Mouse (Mus musculus): ENCODE data around the gene 1810009A15Rik.
"Not testable (repeated sequence)": the region's sequence is repeated elsewhere in the genome, so short reads cannot be mapped to it uniquely, and the experiment has no call there.

1810009A15Rik gene

DNA sequence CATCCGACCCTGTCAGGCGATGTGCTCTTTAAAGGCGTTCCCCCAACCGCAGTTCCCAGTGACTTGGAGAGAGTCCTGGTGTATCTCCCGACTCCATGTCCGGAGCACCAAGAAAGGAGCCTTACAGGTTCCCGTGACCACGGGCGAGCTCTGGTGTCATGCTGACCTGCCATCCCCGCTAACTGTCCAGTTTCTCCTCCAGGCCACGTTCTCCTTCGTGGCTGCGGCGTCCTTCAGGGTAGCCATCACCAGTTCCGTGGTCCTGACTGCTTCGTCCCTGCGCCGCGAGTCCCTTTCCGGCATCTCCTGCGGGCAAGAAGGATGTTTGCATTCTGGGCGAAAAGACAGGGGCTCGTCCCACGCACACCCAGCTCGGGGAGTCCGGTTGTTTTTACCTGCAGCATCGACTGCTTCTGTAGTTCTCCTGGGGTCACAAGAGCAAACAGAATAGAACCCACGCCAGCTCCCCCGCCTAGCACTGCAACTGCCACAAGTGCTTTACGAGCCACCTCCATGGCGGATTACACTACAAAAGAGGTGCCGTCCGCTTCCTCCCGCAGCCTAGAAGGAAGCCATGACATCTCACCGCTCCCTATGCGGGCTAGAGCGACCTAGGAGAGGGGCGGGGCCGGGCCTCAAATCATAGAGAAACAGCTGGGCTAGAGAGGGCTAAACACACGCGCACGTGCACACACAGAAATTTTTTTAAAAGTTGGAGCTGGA, 8.2 kb upstream of the 1810009A15Rik start, which contains the start of gene Uqcc3:
Gene Uqcc3, minus strand, starts transcription at position 613 of the 723 bp plus-strand sequence.
- peak; percentile 78 for DNase-seq (ENCODE audit: low spot score)

DNA sequence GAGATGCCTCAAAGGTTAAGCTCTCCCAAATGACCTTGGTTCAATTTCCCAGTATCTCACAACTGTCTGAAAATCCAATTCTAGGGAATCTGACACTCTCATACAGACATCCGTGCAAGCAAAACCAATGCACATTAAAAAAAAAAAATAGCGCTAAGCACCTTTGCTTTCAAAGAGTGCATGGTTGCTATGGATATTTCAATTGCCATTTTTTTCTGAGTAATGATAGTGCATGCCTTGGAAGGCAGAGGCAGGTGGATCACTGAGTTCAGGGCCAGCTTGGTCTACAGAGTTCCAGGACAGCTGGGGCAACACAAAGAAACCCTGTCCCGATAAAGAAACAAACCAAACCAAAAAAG, 7.6 kb upstream of the 1810009A15Rik start:
- no peak for DNase-seq (ENCODE audit: low spot score)

DNA sequence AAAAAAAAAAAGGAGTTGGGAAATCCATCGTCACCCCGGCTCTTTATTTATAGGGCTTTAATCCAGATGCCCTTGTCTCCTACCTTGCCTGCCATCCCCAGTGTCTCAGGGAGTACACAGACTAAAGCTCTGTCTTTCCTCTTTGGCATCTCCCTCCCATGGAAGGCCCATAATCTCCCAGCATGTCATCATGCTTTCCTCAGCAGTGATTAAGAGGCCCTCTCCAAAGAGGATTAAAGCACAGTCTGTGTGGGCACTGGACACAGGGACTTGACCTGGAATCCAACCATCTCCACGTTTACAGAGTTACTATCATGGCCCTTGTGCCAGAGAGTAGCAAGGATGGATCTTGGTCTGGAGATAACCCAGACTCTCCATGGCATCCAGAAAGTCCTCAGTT, 5.0 kb upstream of the 1810009A15Rik start, which contains the start of the genes Lbhd1 and Gm49403:
Gene Lbhd1, plus strand, starts transcription at position 117 of the 400 bp plus-strand sequence.
Gene Gm49403, plus strand, starts transcription at position 315 of the 400 bp plus-strand sequence.
- DNase-seq (ENCODE audit: low spot score): no peak

GRCm38 (mm10) chr19:8886916-8887584, 1.6 kb upstream of the 1810009A15Rik start:
- no peak for DNase-seq (ENCODE audit: low spot score)

DNA sequence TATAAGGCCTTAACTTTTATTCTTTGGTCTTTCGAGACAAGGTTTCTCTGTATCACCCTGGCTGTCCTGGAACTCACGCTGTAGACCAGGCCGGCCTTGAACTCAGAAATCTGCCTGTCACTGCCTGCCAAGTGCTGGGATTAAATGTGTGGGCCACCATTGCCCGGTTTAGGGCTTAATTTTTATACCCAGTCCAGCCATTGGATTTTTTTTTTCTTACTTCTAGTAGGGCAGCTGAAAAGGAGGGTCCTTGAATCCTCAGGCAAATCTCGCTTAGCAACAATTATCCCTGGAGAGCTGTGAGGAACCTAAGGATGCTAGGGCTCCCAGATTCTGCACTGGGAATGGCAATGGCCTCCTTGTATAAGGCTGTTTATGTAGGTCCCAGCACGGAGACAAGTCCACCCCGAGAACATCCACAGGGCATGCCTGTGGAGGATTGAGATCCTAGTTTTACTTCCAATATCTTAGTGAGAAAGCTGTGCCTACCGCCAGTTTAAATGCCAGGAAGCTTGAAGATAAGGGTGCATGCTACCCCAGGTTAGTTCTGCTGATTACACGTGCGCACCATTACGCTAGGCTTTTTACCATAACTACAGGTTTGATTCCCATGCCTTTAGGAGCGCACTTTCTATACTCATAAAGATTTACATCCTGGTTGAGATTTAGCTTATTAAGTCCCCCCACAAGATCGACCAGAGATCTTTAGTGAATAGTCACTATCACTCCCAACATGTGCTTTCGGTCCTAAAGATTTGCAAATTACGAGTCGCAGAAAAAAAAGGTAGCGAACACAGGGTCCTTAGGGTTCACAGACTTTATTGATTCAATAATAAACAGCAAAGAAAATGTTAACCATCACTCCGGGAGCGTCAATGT, 829 bp upstream of the 1810009A15Rik start:
- no peak for DNase-seq (ENCODE audit: low spot score)

DNA sequence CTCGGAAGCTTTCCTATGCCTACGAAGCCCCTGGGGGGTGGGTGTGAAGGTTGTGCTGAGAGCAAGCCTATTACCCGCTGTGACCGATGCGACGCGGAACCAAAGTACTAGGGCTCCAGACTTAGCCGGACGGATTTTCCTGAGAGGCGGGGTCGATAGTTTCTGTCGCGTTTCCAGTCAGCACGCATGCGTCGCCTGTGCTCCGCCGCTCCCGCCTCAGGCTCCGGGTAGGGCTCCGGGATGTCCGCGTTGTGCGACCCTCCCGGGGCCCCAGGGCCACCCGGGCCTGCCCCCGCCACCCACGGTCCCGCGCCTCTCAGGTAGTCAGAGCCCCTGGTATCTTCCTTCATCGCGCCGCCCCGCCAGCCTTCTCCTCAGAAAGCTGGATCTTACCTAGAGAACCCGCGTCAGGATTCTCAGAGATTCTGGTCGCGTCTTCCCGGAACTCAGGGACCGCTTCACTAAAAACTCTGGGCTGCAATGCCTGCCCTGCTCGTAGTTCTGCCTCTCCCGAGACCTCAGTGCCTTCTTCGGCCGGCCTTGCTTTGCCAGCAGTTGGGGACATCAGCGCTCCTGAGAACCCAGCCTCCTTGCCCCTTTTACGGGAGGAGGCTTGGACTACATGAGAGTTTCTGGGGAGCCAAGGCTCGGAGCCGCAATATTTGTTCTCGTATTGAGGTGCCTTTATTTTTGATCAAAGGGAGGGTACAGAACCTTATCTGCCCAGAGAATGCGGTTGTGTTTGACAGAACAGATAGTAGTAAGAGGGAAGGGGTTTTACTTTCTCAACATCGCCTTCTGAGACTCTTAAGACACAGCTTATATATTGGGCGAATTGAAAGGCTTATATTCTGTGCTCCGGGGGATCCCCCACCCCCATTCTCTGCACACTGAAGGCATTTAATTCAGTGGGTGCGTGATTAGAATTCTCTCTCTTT, 4.4 kb downstream of the 1810009A15Rik start, which contains the start of gene Ints5:
Gene Ints5, plus strand, starts transcription at position 177 of the 938 bp plus-strand sequence.
- DNase-seq (ENCODE audit: low spot score): peak; percentile 76

DNA sequence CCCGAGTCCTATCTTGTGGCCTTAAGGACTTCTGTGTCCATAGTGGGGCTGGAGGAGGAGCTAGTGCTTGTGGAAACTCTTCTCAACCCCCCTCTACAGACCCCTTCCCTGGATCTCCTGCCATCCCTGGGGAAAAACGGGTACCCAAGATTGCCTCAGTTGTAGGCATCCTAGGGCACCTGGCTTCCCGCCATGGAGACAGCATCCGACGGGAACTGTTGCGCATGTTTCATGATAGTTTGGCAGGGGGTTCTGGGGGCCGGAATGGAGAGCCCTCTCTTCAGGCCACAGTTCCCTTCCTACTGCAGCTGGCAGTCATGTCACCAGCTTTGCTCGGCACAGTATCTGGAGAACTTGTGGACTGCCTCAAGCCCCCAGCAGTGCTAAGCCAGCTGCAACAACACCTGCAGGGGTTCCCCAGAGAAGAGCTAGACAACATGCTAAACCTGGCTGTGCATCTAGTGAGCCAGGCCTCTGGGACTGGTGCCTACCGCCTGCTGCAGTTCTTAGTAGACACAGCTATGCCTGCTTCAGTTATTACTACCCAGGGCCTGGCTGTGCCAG, 6.8 kb downstream of the 1810009A15Rik start:
- DNase-seq (ENCODE audit: low spot score): no peak

DNA sequence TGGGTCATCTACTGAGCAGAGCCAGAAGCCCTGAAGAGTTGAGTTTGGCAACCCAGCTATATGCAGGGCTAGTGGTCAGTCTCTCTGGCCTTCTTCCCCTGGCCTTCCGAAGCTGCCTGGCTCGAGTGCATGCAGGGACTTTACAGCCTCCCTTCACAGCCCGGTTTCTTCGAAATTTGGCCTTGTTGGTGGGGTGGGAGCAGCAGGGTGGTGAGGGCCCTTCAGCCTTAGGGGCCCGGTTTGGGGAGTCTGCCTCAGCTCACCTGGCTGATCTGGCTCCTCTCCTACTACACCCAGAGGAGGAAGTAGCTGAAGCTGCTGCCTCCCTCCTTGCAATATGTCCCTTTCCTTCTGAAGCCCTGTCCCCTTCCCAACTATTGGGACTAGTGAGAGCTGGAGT, 7.6 kb downstream of the 1810009A15Rik start:
- not testable (repeated sequence) for DNase-seq (ENCODE audit: low spot score)

DNA sequence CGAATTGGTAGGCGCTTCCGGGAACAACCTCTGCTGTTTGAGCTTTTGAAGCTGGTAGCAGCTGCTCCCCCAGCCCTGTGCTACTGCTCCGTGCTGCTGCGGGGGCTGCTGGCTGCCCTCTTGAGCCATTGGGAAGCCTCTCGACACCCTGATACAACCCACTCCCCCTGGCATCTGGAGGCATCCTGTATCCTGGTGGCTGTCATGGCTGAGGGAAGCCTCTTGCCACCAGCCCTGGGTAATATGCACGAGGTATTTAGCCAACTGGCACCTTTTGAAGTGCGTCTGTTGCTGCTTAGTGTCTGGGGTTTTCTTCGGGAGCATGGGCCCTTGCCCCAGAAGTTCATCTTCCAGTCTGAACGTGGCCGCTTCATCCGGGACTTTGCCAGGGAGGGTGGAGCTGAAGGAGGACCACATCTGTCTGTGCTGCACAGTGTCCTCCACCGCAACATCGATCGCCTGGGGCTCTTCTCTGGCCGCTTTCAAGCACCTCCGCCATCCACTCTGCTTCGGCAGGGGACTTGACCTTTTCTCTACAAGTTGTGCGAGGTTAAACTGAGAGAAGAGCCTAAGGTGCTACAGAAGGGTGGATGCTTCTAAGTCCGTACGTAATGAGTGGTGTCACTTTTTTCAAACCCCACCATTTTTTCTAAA, 8.7 kb downstream of the 1810009A15Rik start:
- DNase-seq (ENCODE audit: low spot score): not testable (repeated sequence)

DNA sequence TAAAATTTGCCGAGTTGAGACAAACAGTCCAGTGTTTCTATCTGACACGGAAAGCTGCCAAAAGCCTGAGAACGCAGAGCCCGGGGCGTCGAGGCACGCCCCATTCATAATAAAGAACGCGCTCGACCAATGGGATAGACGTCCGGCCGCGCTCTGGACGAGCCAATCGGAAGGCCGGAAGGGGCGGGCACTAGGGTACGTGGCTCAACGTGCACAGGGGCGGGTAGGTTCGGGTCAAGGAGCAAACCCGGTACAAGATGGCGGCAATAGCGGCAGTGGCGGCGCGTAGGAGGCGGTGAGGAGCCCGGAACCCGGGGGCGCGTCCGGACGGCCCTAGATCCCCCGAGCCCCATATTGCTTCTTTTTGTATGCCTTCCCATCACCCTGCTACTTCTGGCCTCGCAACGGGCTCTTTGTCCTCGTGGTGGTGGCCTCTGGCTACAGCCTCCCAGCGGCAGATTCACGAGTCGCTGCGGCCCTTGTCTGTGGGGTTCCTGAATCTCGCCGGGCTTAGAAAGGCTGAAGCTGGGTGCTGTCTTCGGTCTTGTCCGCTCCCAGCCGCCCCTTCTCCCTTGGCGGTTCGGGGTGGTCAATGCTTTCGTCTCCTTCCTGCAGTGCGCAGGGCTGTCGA, 9.3 kb downstream of the 1810009A15Rik start, which contains the start of gene Ganab:
Gene Ganab, plus strand, starts transcription at position 207 of the 631 bp plus-strand sequence.
- DNase-seq (ENCODE audit: low spot score): peak; percentile 91

DNA sequence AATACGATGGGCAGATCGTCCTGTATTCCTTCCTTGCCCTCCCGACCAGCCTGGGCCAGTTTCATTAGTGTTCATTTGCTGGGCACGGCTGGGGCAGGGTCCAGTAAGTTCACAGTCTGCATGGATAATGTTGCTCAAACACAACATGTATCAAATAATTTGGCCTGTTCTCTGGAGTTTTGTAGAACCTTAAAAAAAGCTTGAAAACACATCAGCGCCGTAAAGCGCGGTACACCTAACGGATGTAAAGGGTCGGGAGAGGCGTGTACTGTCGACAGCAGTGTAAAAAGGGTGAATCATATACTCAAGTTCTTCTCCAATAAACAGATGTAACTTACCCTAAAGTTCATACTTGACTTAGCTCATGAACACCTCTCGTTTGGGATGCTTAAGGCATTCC, 9.9 kb downstream of the 1810009A15Rik start:
- DNase-seq (ENCODE audit: low spot score): no peak

GRCm38 (mm10) chr19:8899079-8899478, 10.4 kb downstream of the 1810009A15Rik start:
- no peak for DNase-seq (ENCODE audit: low spot score)

GRCm38 (mm10) chr19:8903412-8903811, 14.8 kb downstream of the 1810009A15Rik start:
- DNase-seq (ENCODE audit: low spot score): no peak

DNA sequence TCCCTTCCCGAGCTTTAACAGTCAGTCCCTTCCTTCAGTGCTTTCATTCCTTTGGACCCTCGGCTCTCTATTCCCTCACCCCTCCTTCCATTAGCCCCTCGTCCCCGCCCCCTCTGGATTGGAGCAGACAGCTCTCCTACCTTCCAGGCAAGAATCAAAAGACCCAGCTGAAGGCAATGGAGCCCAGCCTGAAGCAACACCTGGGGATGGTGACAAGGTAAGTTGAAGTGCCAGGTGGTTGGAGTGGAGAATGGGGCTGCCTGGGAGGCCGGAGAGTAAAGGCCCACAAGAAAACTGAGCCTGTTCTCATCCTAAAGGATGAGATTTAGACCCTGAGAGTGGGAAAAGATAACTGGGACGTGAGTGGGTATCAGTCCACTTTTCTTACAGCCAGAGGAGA, 19.9 kb downstream of the 1810009A15Rik start:
- DNase-seq (ENCODE audit: low spot score): no peak

- DNase-seq (ENCODE audit: low spot score): no peak
These were observed 23.2 kb downstream of the 1810009A15Rik start for GRCm38 (mm10) chr19:8911810-8912209.

GRCm38 (mm10) chr19:8914212-8914611, 25.6 kb downstream of the 1810009A15Rik start:
- no peak for DNase-seq (ENCODE audit: low spot score)

- no peak for DNase-seq (ENCODE audit: low spot score)
These were observed 30.3 kb downstream of the 1810009A15Rik start for GRCm38 (mm10) chr19:8919000-8919399.

DNA sequence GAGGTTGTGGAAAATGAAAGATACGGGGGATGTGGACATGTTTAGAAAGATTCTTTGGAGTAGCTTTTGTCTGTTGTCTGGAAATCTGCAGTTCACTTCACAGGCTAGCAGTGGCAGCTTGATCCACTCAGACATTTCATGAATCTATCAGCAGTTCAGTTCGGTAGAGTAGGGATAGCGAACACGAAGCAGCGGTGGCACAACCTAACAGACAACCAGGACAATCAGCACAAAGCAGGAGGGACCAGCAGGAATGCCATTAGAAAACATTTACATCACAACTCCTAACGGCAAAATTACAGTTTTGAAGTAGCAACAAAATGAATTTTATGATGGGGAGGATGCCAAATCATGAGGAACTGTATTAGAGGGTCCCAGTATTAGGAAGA, 31.0 kb downstream of the 1810009A15Rik start:
- no peak for DNase-seq (ENCODE audit: low spot score)

GRCm38 (mm10) chr19:8920073-8920736, 31.6 kb downstream of the 1810009A15Rik start, which contains the start of gene B3gat3:
TSS of gene B3gat3 (plus strand) at chr19:8920374.
- DNase-seq (ENCODE audit: low spot score): peak; percentile 85

Data from spleen, adult 12 weeks (tissue).